Comparison of ENCODE assay signal across 1 mouse cellular context in the genomic region with DNA sequence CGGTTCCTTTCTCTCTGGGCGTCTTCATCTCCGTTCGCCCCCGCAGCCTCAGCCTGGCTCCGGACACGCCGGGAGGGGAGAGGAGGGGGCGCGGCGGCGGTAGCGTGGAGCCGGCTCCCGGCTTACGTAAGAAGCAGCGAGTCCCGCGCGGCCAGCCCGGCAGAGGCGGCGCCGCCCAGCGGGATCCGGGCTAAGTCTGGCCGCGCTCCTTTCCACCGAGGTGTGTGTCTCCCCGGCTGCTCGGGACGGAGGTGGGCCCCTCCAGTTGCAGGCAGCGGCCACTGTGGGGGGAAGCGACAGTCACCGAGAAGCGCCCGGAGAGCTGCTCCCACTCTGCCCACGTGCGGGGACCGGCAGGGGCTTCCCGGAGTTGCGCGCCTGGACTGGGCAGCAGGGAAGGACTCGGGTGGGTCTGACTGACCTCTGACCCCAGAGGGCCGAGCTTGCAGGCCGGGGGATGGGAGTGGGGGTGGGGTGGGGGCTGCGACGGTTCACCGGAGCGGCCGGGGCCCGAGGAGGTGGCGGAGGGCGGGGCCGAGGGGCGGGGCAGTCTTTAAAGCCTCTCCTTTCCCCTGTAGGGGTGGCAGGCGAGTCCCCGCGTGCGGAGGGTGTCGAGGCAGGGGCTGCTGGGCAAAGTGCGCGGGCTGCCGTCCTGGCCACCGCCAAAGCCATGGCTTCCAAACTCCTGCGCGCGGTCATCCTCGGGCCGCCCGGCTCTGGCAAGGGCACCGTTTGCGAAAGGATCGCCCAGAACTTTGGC.
TF ChIP-seq lines count a peak whose summit lies in the region.

Ak4 (plus strand) TSS at position 127 of the 760 bp plus-strand sequence.

TF ChIP-seq in CH12.LX, 34 proteins besides CTCF, POLR2A, EP300 and RAD21 (continued from another document):
- no peak for TF ChIP-seq MYC (IDR thresholded peaks at IDR 0.05; ENCODE audit: low read depth, low read length)
- no peak for TF ChIP-seq CHD1 (IDR thresholded peaks at IDR 0.05; ENCODE audit: low read depth, low read length)
- no peak for TF ChIP-seq KAT2A (IDR thresholded peaks at IDR 0.05; ENCODE audit: insufficient replicate concordance, low read length)
- no peak for TF ChIP-seq HCFC1 (IDR thresholded peaks at IDR 0.05; ENCODE audit: low read depth, low read length)
- no peak for TF ChIP-seq BHLHE40 (IDR thresholded peaks at IDR 0.05; ENCODE audit: low read depth, low read length)
- TF ChIP-seq MAFK (IDR thresholded peaks at IDR 0.05; ENCODE audit: insufficient replicate concordance, low read length), result no peak
- 0 out of 2 replicates have a peak, but pooled peaks have one; percentile 12 for TF ChIP-seq ELF1 (IDR thresholded peaks at IDR 0.05; ENCODE audit: low read depth, low read length)
- TF ChIP-seq UBTF (IDR thresholded peaks at IDR 0.05; ENCODE audit: low read depth, low read length), result 0 out of 2 replicates have a peak, but pooled peaks have one; percentile 39
- no peak for TF ChIP-seq POLR2AphosphoS2 (IDR thresholded peaks at IDR 0.05; ENCODE audit: low read depth, low read length)
- TF ChIP-seq GABPA (IDR thresholded peaks at IDR 0.05; ENCODE audit: insufficient replicate concordance, low read depth, low read length), result no peak
TF ChIP-seq in CH12.LX: peak in this region for 5.
